Mouse (Mus musculus) adipocyte (in vitro differentiated cells): ENCODE data around the gene Rfwd3.
"Not testable (repeated sequence)": the region's sequence is repeated elsewhere in the genome, so short reads cannot be mapped to it uniquely, and the experiment has no call there.

Experiments used
- DNase-seq: peaks from one replicate; pipeline ENCODE4 v3.0.0-alpha.2; 2016; ENCODE audit warnings: low spot score

Rfwd3 gene

GRCm38 (mm10) chr8:111299821-111300568, at the start of gene Rfwd3:
Gene Rfwd3 (minus strand): TSS chr8:111300222.
- DNase-seq = peak; percentile 98

DNA sequence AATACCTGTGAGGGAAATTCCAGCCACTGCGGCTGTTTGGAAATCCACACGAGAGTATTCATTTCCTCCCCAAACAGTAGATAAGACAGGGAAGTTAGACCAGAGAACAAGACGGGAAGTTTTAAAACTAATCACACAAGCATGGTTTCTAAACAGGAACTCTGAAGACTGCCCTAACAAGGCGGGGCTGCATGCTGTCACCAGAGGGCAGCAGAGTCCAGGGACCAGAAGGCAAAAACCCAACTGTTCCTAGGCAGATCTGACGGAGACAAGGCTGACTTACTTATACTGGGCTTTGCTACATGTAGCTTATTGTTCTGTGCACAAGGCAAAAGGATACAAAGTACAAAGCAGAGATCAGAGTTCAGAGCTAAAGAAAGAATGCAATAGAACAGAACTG, 43.2 kb upstream of the Rfwd3 start:
- peak; percentile 93 for DNase-seq

DNA sequence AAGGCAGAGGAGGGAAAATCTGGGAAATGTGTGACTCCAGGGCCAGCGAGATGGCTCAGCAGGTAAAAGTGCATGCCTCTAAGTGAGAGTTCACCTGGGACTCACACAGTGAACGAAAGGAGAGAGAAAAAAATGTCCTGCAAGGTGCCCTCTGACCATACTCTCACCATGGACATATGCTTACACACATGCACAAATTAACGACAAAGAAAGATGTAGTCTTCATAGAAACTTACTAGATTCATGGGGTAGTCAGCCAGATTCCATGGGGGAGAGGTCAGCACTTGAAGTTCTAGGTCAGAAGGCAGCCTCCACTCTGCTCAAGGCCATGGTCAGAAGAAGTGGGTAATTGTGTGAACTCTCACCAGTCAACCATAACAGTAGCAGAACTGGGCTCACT, 40.2 kb upstream of the Rfwd3 start:
- DNase-seq = peak; percentile 54

DNA sequence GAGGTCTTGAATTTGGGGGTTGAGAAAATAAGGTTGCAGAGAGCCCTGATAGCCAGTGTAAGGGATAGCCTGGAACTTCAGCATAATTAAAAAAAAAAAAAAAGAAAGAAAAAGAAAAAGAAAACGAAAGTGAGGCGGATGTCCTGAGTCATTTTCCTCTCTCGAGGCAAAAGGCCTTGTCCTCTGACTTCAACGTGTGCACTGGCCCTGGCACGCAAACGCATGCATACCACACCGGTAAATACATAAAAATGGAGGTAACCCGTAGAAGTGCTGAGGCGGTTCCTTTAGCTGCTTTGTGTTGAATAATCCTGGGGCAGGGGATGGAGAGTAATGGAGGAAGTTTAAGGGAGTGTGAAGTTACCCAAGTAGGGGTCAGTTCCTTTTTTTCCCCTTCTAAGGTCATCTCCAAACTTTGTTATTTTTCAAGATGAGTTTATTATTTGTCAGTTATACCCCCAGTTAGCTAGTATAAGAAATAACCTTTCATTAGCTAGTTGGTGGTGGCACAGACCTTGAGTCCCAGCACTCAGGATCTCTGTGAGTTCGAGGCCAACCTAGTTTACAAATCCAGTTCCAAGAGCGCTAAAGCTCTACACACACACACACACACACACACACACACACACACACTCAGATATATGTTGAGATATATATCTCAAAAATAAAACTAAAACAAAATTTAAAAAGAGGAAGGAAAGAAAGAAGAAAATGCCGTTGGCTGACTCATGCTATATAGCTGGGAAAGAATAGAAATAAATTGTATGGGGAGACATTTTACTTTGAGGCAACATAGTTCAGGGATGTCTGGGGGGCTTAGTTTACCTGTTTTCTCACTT, 38.6 kb upstream of the Rfwd3 start:
- DNase-seq = no peak

DNA sequence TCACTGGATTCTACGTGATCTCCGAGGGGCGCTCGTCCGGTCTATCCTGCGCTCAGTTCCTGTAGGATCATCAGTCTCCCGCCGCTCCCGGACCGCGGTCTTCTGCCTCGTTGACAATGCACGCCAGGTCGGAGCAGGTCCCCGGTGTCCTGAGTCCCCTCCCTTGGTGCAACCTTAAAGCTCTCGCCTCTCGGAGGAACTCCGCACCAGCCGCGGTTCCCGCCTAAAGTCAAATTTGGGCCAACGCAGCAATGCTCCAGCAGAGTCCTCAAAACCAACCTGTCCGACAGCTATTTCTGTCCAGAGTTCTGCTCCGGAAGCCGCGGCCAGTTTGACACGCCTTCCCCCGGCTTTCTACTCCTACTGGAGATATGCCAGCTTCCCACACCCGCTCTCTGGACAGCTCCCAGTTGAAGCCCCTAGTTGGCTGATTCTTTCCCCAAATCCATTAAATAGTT, 37.9 kb upstream of the Rfwd3 start, which contains the start of gene Mlkl:
Gene Mlkl, minus strand, starts transcription at position 288 of the 458 bp plus-strand sequence.
- peak; percentile 83 for DNase-seq

DNA sequence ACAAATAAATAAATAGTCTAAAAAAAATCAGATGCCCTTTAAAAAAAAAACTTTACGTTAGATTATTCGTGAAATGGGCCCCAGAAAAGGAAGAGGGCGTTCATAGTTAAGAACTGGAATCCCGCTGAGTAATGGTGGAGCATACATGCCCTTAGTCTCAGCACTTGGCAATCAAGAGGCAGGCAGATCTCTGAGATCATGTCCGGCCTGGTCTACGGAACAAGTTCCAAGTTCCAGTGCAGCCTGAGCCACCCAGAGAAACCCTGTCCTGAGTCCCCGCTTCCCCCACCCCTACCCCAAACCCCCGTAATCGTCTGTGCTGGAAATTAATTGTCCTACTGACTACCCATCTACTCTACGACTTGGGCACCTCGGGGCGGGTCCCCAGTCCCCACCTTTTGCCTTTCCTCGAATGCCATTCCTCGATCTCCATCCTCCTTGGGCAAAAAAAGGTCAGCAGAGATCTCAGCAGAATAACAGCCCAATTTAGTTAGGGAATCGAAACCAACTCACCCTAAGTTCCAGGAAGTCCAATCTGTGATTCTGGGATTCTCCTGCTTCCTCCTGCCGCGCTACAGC, 37.4 kb upstream of the Rfwd3 start:
- peak; percentile 45 for DNase-seq

DNA sequence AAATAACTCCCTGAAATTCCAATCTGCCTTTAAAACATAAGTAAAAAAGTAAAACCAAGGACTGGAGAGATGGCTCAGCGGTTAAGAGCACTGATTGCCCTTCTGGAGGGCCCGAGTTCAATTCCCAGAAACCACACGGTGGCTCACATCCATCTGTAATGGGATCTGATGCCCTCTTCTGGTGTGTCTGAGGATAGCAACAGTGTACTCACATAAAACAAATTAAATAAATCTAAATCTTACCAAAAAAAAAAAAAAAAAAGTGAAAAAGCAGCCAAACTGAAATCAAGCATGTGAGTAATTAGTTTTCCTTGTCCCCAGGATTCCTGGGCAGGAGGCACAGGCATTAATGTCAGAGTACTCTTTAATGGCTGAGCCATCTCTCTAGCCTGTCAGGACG, 36.7 kb upstream of the Rfwd3 start:
- no peak for DNase-seq

- DNase-seq = no peak
Observed at GRCm38 (mm10) chr8:111325222-111325790, 25.3 kb upstream of the Rfwd3 start.

DNA sequence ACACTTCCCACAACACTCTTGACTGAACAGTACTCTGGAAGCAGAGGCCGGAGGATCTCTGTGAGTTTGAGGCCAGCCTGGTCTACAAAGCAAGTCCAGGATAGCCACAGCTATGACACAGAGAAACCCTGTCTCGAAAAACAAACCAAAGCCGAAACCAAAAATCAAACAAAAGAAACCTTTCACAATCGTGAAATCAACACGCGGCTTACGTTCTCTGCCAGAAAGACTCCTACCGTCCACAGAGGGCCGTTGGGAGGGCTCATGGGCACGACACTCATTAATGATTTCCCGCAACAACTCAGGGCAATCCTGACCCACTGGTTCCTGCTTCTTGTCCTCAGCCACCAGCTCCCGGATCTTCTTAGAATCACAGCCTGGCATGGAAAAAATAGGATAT, 14.7 kb upstream of the Rfwd3 start:
- no peak for DNase-seq

- DNase-seq = not testable (repeated sequence)
Observed at GRCm38 (mm10) chr8:111313961-111314360, 13.9 kb upstream of the Rfwd3 start.

GRCm38 (mm10) chr8:111312758-111313162, 12.7 kb upstream of the Rfwd3 start:
- peak; percentile 15 for DNase-seq

GRCm38 (mm10) chr8:111310006-111310405, 10.0 kb upstream of the Rfwd3 start:
- not testable (repeated sequence) for DNase-seq

- DNase-seq = peak; percentile 68
Observed at GRCm38 (mm10) chr8:111305031-111305730, 5.2 kb upstream of the Rfwd3 start.

DNA sequence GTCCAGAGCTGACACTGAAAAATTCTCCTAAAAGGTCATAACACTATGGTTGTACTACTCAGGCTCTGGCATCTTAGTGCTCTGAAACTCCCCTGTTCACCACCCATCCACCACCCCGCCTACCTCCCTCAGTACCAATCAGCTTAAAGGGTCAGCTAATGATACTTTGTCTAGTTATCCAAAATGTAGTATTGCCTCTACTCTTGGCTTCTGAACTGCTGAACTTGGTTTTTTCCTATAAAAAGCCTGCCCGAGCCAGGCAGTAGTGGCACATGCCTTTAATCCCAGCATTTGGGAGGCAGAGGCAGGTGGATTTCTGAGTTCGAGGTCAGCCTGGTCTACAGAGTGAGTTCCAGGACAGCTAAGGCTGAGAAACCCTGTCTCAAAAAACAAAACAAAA, 4.3 kb upstream of the Rfwd3 start:
- DNase-seq = no peak

GRCm38 (mm10) chr8:111303076-111303803, 3.2 kb upstream of the Rfwd3 start:
- DNase-seq = not testable (repeated sequence)

DNA sequence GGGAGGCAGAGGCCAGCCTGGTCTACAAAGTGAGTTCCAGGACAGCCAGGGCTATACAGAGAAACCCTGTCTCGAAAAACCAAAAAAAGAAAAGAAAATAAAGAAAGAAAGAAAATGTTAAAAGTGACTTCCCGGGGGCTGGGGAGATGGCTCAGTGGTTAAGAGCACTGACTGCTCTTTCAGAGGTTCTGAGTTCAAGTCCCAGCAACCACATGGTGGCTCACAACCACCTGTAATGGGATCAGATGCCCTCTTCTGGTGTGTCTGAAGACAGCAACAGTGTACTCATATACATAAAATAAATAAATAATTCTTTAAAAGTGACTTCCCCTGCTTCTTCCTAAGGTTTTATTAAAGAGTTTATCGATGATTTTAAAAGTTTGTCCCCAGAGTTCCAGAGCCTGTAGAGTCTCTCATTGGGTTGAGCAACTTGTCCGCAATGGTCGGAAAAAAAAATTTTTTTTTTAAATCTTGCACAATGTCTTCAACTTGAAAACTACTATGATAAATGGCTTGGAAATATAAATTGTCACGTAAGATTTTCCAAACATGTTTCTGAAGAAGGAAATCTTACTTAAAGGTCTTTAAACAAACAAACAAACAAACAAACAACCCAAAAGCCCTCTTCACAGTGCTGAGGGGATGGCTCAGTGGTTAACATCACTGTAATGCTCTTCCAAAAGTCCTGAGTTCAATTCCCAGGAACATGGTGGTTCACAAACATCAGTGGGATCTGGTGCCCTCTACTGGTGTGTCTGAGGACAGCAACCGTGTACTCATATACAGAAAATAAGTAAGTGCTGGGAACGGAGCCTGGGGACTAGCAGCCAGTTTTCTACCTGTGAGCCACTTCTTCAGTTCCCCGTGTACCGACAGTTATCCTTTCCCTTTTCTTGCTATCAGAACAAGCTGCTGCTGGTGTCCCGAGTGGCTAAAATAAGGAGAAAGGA, 850 bp upstream of the Rfwd3 start:
- peak; percentile 36 for DNase-seq

DNA sequence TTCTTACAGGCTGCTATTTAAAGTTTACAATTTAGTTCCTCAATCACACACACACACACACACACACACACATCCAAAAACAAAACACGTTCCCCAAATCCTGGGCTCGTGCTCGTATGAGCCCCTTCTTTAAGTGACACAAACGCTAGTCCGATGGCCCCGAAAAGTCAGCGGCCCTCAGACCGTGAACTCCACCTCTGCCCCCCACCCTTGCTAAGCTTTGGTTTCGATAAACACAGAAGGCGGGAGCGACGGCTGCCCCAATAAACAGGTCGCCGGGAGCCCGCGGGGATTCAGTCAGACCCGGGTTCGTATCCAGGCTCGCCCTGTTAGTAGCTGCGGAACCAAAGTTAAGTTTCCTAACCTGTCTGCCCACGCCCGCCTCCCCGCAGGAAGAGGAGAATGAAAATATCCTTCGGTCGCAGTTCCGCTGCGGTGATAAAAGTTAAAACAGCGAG, 630 bp downstream of the Rfwd3 start:
- peak; percentile 41 for DNase-seq

- no peak for DNase-seq
Observed at GRCm38 (mm10) chr8:111298011-111298410, 2.0 kb downstream of the Rfwd3 start.

- peak; percentile 38 for DNase-seq
Observed at GRCm38 (mm10) chr8:111291733-111292132, 8.3 kb downstream of the Rfwd3 start.

GRCm38 (mm10) chr8:111290586-111290985, 9.4 kb downstream of the Rfwd3 start:
- DNase-seq = no peak
